Mouse (Mus musculus) liver, embryonic 12.5 days (tissue): Measurements from ENCODE around the gene Srprb. TPM values are rescaled to one million over a fixed set of nuclear protein-coding genes. Genes with fewer than 3 reads are reported as not detected.
A peak's percentile ranks its signal among the peaks of the same experiment; 100 is the strongest.

Source experiments
- ATAC-seq: fragments of 200-750 bp; cut with Nextera tagmentation; 2 replicates; pipeline ENCODE4 v1.8.0; 2017; ENCODE audit warnings: moderate number of reproducible peaks, mild to moderate bottlenecking, moderate library complexity
- H3K27ac ChIP-seq: fragments of 300-500 bp; sonication (generic); 2 replicates; pipeline ENCODE4 v1.5.1; 2016; ENCODE audit warnings: mild to moderate bottlenecking
- H3K27me3 ChIP-seq: fragments of 300-500 bp; sonication (generic); replicated peaks from 2 replicates; pipeline ENCODE4 v1.6.1; 2016; ENCODE audit warnings: mild to moderate bottlenecking, moderate library complexity
- H3K36me3 ChIP-seq: fragments of 300-500 bp; sonication (generic); 2 replicates; pipeline ENCODE4 v1.6.1; 2016; ENCODE audit warnings: mild to moderate bottlenecking, moderate library complexity
- H3K4me1 ChIP-seq: fragments of 300-500 bp; sonication (generic); 2 replicates; pipeline ENCODE4 v1.6.1; 2016
- H3K4me2 ChIP-seq: fragments of 300-500 bp; sonication (generic); 2 replicates; pipeline ENCODE4 v1.6.1; 2016; ENCODE audit warnings: mild to moderate bottlenecking, moderate library complexity
- H3K4me3 ChIP-seq: fragments of 300-500 bp; sonication (generic); 2 replicates; pipeline ENCODE4 v1.5.1; 2016; ENCODE audit warnings: mild to moderate bottlenecking, moderate library complexity
- H3K9ac ChIP-seq: fragments of 300-500 bp; sonication (generic); 2 replicates; pipeline ENCODE4 v1.6.1; 2016; ENCODE audit warnings: mild to moderate bottlenecking, moderate library complexity
- H3K9me3 ChIP-seq: fragments of 300-500 bp; sonication (generic); replicated peaks from 2 replicates; pipeline ENCODE4 v1.6.1; 2016; ENCODE audit warnings: mild to moderate bottlenecking, moderate library complexity
- WGBS: fragments of 180-500 bp; shearing (Covaris S2); methylation state at CpG from one replicate; pipeline ENCODE4 v1.1.7; 2016; ENCODE audit not compliant: insufficient replicate concordance; 5-methylcytosine and 5-hydroxymethylcytosine counted together
- polyA plus RNA-seq: library from polyadenylated mRNA; unstranded; fragments of >200 nt; fragmentation: Nextera tagmentation; extraction: Ambion mirVana; gene quantifications from 2 replicates; pipeline ENCODE4 v1.2.1, GENCODE M21; 2016

Gene Srprb
- polyA plus RNA-seq, 1 experiment from 2014 or later: 31.5 TPM

DNA sequence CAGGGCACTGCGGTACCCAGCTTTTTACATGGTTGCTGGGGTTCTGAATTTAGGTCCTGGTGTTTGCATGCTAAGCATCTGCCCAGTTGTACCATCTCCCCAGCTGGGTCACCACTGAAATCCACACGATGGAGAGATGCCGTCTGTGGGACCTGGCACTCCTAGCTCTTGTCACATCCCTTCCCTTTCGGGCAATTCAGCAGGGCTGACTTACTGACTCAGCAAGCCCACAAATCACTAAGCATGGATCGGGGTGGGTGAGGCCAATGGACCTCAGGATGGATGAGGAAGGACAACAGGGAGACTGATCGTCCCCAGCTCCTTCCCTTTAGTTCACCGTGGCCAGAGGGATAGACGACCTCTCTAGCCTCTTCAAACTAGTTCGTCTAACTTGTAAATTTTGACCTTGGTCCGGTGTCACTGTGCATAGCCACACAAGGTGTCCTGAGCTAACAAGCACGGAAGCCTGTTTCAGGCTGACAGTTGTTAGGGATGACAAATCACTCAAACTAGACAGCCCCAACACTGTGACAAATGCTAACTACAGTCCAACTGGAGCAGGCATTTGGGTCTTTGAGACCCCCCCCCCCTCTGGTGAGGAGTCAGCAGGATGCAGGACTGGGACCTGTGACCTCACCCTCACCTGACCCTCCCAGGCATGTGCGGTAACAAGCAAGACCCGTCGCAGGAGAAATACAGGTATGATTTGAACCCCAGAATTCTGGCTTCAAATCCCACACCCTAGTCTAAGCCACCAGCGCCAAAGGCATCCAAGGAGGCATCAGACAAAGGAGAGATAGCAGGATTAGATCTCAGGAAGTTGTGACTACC is 27.3 kb upstream of the Srprb start:
- Histone ChIP-seq H3K4me3 (peak overlapping the region; percentile 40), H3K9me3 (no peaks in the 10 kb centered on the region), H3K4me1 (peaks cover 25% of the 10 kb centered on the region), H3K36me3 (peaks cover 13% of the 10 kb centered on the region; the same call in 1 of the 2 replicates), H3K27ac (peak overlapping the region; percentile 64), H3K4me2 (peak overlapping the region; percentile 40), H3K9ac (peak overlapping the region; percentile 44), H3K27me3 (peaks cover 10% of the 10 kb centered on the region; the same call in 1 of the 2 replicates)
- no peak for ATAC-seq
- 67% methylated on average over 15 of the region's 15 CpGs for WGBS

DNA sequence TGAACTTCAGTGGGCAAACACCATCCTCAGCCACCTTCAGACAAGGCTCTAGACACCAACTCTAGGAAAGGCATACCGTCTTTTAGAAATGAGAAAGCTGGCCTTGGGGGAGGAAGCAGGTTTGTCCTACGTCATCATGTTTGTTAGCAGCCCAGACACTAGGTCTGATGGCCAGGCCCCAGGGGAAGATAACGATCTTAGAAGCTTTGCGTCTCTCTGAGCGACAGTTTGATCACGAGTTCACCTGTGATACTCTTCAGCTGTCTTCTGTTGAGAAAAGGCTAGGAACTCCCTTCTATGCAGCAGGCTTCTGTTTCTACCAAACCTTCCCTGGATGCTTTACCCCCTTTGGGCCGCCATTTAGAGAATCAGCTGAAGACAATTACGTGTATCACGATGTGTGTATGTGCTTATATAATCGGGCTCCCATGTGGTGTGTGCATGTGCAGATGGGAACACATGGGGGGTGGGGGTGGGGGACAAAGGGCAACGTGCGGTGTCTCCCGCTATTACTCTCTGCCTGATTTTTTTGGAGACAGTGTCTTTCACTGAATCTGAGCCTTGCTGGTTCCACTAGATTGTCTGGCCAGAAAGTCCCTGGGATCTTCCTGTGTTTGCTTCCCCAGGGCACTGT is 26.6 kb upstream of the Srprb start:
- Histone ChIP-seq H3K36me3 (peaks cover 13% of the 10 kb centered on the region), H3K4me2 (peak overlapping the region; percentile 40), H3K4me1 (peaks cover 21% of the 10 kb centered on the region), H3K9me3 (no peaks in the 10 kb centered on the region), H3K27me3 (peaks cover 10% of the 10 kb centered on the region; the same call in 1 of the 2 replicates), H3K27ac (peak overlapping the region; percentile 64; the same call in 1 of the 2 replicates), H3K4me3 (peak overlapping the region; percentile 40), H3K9ac (peak overlapping the region; percentile 44; the same call in 1 of the 2 replicates)
- ATAC-seq: no peak
- WGBS: 64% methylated on average over 13 of the region's 13 CpGs

DNA sequence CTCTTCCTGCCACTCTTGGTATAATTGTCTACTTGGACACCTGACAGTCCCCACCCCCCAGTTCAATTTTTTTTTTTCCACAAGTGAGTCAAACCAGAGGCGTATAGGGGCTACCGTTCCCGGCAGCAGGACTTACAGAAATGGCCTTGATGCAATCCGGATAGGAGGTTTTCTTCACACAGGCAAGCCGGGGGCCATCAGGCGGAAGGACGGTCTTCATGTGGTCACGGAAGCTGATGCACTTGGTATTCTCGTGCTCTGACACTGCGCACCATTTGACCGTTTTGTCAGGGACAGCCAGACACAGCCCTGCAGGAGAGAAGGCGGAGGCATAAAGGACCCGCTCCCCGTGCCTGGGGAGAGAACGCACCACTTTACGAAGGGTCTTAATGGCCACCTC is 25.8 kb upstream of the Srprb start:
- WGBS: 79% methylated on average over 16 of the region's 16 CpGs
- H3K4me3 ChIP-seq: peak overlapping the region; percentile 40
- H3K4me1 ChIP-seq: peaks cover 16% of the 10 kb centered on the region
- H3K27ac ChIP-seq: 0 out of 2 replicates have a peak overlapping the region, but pooled peaks have one; percentile 4
- no peak overlapping the region for H3K9ac ChIP-seq
- H3K36me3 ChIP-seq: peaks cover 13% of the 10 kb centered on the region
- H3K4me2 ChIP-seq: peak overlapping the region; percentile 40
- no peaks in the 10 kb centered on the region for H3K9me3 ChIP-seq
- ATAC-seq: no peak
- H3K27me3 ChIP-seq: peaks cover 10% of the 10 kb centered on the region; the same call in 1 of the 2 replicates

DNA sequence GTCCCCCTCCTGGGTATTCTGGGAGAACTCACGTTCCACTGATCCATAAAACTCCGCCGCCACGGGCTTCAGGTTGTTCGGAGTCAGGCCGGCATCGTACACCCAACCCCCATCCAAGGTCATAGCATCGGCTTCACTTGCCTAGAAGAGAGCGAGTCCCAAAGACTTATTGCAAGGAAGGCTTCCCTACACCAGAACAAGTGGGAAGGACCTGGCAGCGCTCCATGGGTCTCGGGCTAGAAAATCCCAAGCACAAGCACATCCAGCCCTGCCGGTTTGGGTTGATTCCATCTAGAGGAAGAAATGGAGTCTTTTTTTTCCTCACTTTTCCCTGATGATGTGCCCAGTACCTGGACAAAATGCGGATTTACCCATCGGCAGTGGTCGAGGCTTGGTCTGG is 24.9 kb upstream of the Srprb start:
- ATAC-seq: no peak
- Histone ChIP-seq H3K27ac (no peak overlapping the region), H3K36me3 (peaks cover 13% of the 10 kb centered on the region), H3K4me2 (peak overlapping the region; percentile 31; the same call in 1 of the 2 replicates), H3K4me3 (no peak overlapping the region), H3K27me3 (peaks cover 10% of the 10 kb centered on the region; the same call in 1 of the 2 replicates), H3K4me1 (peaks cover 11% of the 10 kb centered on the region), H3K9ac (no peak overlapping the region), H3K9me3 (no peaks in the 10 kb centered on the region)
- 84% methylated on average over 15 of the region's 15 CpGs for WGBS

DNA sequence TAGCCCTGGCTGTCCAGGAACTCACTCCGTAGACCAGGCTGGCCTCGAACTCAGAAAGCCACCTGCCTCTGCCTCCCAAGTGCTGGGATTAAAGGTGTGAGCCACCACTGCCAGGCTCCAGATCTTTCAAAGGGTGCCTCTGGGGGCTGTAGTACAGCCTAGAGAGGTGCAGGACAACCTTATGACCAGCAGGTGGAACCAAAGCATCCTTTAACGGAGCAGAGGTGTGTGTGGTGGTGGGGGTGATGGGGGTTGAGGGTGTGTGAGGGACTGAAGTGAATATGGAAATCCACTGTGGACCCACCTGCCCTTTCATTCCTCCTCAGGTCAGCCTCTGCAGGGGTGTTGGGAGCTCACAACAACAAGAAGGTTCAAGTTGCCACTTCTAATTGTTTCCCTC is 23.5 kb upstream of the Srprb start:
- Histone ChIP-seq H3K4me3 (no peak overlapping the region), H3K9me3 (no peaks in the 10 kb centered on the region), H3K9ac (no peak overlapping the region), H3K27ac (no peak overlapping the region), H3K4me2 (no peak overlapping the region), H3K4me1 (peaks cover 4% of the 10 kb centered on the region; the same call in 1 of the 2 replicates), H3K36me3 (peaks cover 13% of the 10 kb centered on the region), H3K27me3 (peaks cover 10% of the 10 kb centered on the region; the same call in 1 of the 2 replicates)
- 40% methylated on average over 3 of the region's 3 CpGs for WGBS
- no peak for ATAC-seq

DNA sequence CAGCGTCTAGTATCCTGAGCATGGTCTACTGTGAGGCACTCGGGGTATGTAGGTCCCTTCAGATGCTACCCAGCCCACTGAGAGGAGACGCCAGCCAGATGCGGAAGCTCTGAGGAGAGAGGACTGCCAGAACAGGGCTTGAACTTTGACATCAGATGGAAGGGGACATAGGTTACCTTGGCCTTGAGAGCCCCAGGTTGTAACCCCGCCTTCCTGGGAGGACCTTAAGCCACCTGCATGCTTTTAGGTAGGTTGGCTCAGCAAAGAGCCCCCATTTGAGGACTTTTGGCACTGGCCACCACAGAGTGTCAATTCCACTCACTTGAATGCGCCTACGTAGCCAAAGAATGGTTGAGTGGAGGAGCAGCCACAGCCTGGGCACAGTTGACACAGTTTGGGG is 22.8 kb upstream of the Srprb start:
- Histone ChIP-seq H3K4me3 (no peak overlapping the region), H3K4me1 (no peaks in the 10 kb centered on the region), H3K27ac (no peak overlapping the region), H3K36me3 (peaks cover 14% of the 10 kb centered on the region), H3K9me3 (no peaks in the 10 kb centered on the region), H3K27me3 (0 out of 2 replicates have a peak, but pooled peaks cover 4% of the 10 kb centered on the region), H3K9ac (no peak overlapping the region), H3K4me2 (no peak overlapping the region)
- ATAC-seq: no peak
- WGBS: 76% methylated on average over 7 of the region's 7 CpGs

DNA sequence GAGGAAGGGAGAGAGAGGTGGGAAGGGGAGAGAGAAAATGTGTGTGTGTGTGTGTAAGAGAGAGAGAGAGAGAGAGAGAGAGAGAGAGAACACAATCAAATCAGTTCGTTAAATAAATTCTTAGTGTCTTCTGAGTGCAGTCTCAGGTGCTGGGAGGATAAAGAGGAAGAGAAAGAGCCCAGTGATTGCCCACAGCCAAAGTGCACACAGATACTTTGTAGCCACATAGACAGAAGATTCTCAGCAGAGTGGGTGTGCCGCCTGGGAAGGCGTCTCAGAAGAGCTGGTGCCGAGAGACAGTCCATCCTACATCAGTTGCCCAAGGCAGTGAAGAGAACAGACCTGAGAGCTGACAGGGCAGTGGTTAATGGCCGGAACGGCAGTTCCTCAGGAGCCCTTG is 12.3 kb upstream of the Srprb start:
- H3K4me1 ChIP-seq: no peaks in the 10 kb centered on the region
- no peak overlapping the region for H3K4me2 ChIP-seq
- WGBS: 65% methylated on average over 6 of the region's 6 CpGs
- ATAC-seq: no peak
- peaks cover 4% of the 10 kb centered on the region; the same call in 1 of the 2 replicates for H3K27me3 ChIP-seq
- no peak overlapping the region for H3K27ac ChIP-seq
- H3K36me3 ChIP-seq: peaks cover 15% of the 10 kb centered on the region
- no peak overlapping the region for H3K4me3 ChIP-seq
- no peaks in the 10 kb centered on the region for H3K9me3 ChIP-seq
- H3K9ac ChIP-seq: no peak overlapping the region

DNA sequence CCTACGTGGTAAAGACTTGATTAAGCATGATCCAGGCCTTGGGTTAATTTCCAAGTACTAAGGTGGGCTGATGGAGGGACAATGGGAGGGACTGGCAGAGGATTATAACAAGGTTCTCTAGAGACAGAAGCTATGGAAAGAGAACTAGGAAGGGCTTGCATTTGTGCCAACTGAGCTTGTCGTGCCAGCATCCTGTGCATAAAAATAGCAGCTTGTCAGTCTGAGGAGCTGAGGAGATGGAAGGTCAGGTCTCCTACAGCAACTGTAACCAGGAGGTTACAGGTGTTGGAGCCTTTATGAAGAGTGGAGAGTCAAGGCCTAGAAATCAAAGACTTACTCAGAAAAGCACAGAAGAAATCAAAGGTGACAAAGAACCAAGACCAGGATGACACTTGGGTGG is 11.7 kb upstream of the Srprb start:
- Histone ChIP-seq H3K4me1 (no peaks in the 10 kb centered on the region), H3K27ac (no peak overlapping the region), H3K9me3 (no peaks in the 10 kb centered on the region), H3K9ac (no peak overlapping the region), H3K36me3 (peaks cover 21% of the 10 kb centered on the region), H3K27me3 (peaks cover 4% of the 10 kb centered on the region; the same call in 1 of the 2 replicates), H3K4me2 (no peak overlapping the region), H3K4me3 (no peak overlapping the region)
- no peak for ATAC-seq
- 56% methylated on average over 2 of the region's 2 CpGs for WGBS

DNA sequence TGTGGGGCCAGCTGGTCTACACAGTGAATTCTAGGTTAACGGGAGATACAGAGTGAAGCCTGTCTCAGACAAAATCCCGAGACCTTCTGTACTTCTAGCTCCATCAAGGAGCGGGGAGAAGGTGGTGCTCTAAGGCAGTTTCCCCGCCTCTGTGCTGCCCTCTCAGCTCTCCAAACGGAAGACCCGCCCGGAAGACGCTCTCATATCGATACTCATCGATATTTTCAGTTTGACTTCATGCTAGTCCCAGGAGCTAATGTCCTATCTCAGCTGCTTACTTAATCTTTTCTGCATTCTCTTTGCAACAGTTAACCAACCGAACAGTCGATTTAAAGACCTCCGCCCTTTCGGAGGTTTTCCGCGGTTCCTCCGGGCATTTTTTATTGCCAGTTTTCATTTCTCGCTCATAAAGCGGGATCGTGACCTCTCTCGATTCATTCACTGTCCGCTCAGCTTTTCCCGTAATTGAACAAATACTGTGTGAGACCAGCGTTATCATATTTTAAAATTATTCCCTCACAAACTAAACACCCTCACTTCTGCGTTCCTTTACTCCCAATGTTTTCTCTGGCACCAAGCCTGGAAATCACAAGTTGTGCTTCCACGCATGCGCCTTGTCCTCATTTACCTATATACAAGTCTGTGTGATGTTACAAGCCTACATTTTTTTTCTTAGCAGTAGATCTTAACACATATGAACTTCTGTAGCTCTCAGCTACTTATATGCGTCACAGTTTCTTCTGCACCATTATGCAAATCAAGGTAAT is 10.9 kb upstream of the Srprb start:
- no peak overlapping the region for H3K9ac ChIP-seq
- WGBS: 72% methylated on average over 28 of the region's 28 CpGs
- H3K9me3 ChIP-seq: no peaks in the 10 kb centered on the region
- no peak for ATAC-seq
- peaks cover 21% of the 10 kb centered on the region for H3K36me3 ChIP-seq
- no peaks in the 10 kb centered on the region for H3K4me1 ChIP-seq
- H3K4me2 ChIP-seq: peak overlapping the region; percentile 11; the same call in 1 of the 2 replicates
- no peak overlapping the region for H3K4me3 ChIP-seq
- peaks cover 4% of the 10 kb centered on the region; the same call in 1 of the 2 replicates for H3K27me3 ChIP-seq
- H3K27ac ChIP-seq: no peak overlapping the region

DNA sequence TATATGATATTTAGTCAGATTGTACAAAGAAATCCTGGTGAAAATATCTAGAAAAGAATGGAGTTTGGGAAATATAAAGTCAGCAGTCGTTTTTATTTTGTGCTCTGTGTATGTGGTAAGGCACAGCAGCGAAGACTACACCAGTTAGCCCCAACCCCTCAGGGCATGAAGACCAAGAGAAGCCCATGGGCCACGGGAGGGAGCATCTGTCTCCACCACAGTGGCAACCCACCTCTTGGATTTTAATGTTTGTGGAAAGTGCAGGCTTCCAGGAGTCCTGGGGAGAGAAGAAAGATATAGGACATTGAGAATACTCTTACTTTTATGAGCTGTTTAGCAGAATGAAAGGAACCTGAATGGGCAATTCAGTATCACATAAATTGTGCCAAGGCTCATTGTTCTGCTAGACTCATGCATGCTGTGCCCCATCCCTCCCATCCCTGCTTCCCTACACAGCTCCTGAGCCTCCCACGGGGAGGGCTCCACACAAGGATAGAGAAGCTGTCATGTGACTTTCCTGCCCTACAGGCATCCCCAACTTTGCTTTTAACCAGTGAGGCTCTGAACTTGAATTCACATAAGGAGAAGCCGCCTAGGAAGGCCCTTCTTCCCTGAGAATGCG is 7.0 kb upstream of the Srprb start:
- Histone ChIP-seq H3K4me2 (no peak overlapping the region), H3K4me3 (no peak overlapping the region), H3K36me3 (peaks cover 9% of the 10 kb centered on the region), H3K9ac (no peak overlapping the region), H3K4me1 (peaks cover 14% of the 10 kb centered on the region), H3K9me3 (no peaks in the 10 kb centered on the region), H3K27me3 (peaks cover 4% of the 10 kb centered on the region; the same call in 1 of the 2 replicates), H3K27ac (no peak overlapping the region)
- WGBS: 52% methylated on average over 6 of the region's 6 CpGs
- ATAC-seq: no peak

DNA sequence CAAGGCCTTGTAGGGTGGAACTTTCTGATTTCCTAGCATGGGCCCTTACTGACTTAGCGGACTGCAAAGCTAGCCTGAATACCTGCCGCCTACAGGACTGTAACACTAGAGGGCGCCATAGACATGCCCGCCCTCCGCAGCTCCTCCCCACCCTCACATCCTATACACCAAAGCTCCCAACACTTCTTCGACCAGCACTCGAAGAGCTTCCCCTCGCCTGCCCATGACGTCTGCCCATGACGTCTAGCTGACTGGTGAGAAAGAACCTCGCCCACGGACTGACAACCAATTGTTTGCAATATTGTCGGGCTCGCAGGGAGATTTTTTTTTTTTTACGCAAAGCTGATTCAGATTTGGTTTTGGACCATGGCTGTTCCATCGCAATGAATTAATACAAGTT is 5.9 kb upstream of the Srprb start:
- Histone ChIP-seq H3K27me3 (peaks cover 4% of the 10 kb centered on the region; the same call in 1 of the 2 replicates), H3K36me3 (peaks cover 9% of the 10 kb centered on the region), H3K4me1 (peaks cover 14% of the 10 kb centered on the region), H3K27ac (no peak overlapping the region), H3K9me3 (no peaks in the 10 kb centered on the region), H3K9ac (no peak overlapping the region), H3K4me2 (peak overlapping the region; percentile 48), H3K4me3 (0 out of 2 replicates have a peak overlapping the region, but pooled peaks have one; percentile 17)
- ATAC-seq: peak; percentile 71
- 10% methylated on average over 16 of the region's 16 CpGs for WGBS
